Mouse (Mus musculus) forebrain, postnatal 0 days (tissue): ENCODE measurements around the gene Txnrd2. TPM values are rescaled to one million over a fixed set of nuclear protein-coding genes. Genes with fewer than 3 reads are reported as not detected.

Source experiments
- ATAC-seq: fragments of 200-750 bp; cut with Nextera tagmentation; 2 replicates; pipeline ENCODE4 v1.8.0; 2017; ENCODE audit warnings: mild to moderate bottlenecking, moderate library complexity
- DNase-seq: peaks from one replicate; pipeline ENCODE4 v3.0.0-alpha.2; 2015
- H3K27ac ChIP-seq: fragments of 300-500 bp; sonication (generic); 2 replicates; pipeline ENCODE4 v1.5.1; 2014; ENCODE audit warnings: low read depth, mild to moderate bottlenecking, antibody characterized with exemption, low read length, moderate library complexity, mixed read lengths
- H3K27me3 ChIP-seq: fragments of 300-500 bp; sonication (generic); 2 replicates; pipeline ENCODE4 v1.6.1; 2014; ENCODE audit warnings: mild to moderate bottlenecking, low read length, mixed read lengths; ENCODE audit not compliant: insufficient read depth
- H3K36me3 ChIP-seq: fragments of 300-500 bp; sonication (generic); 2 replicates; pipeline ENCODE4 v1.6.1; 2014; ENCODE audit warnings: mild to moderate bottlenecking, moderate library complexity; ENCODE audit not compliant: insufficient read depth
- H3K4me1 ChIP-seq: fragments of 300-500 bp; sonication (generic); 2 replicates; pipeline ENCODE4 v1.6.1; 2014; ENCODE audit warnings: antibody characterized with exemption; ENCODE audit not compliant: insufficient read depth
- H3K4me2 ChIP-seq: fragments of 300-500 bp; sonication (generic); 2 replicates; pipeline ENCODE4 v1.6.1; 2014; ENCODE audit warnings: low read depth, mild to moderate bottlenecking, moderate library complexity
- H3K4me3 ChIP-seq: fragments of 300-500 bp; sonication (generic); 2 replicates; pipeline ENCODE4 v1.5.1; 2014; ENCODE audit warnings: low read depth, low read length, mixed read lengths
- H3K9ac ChIP-seq: fragments of 300-500 bp; sonication (generic); 2 replicates; pipeline ENCODE4 v1.6.1; 2014; ENCODE audit warnings: mild to moderate bottlenecking
- H3K9me3 ChIP-seq: fragments of 300-500 bp; sonication (generic); 2 replicates; pipeline ENCODE4 v1.6.1; 2016; ENCODE audit warnings: low read length
- CTCF ChIP-seq: sonication (generic); IDR thresholded peaks from 2 replicates; pipeline ENCODE4 v1.5.1; 2016; ENCODE audit warnings: antibody characterized with exemption, control low read depth, low read depth
- WGBS: fragments of 180-500 bp; shearing (Covaris S2); extraction: QIAGEN DNeasy Blood & Tissue Kit; methylation state at CpG from one replicate; pipeline ENCODE4 v1.1.7; 2014; 5-methylcytosine and 5-hydroxymethylcytosine counted together
- polyA plus RNA-seq: library from polyadenylated mRNA; unstranded; fragments of >200 nt; fragmentation: Nextera tagmentation; extraction: Ambion mirVana; gene quantifications from 2 replicates; pipeline ENCODE4 v1.2.1, GENCODE M21; 2015
- total RNA-seq: library from RNA; depleted of rRNA; stranded (reverse); fragments of >200 nt; gene quantifications from 2 replicates; pipeline ENCODE4 v1.2.3, GENCODE M21; 2014

Txnrd2 gene
- total and polyA plus RNA-seq, 2 experiments from 2014 or later, result 9.7 to 34.4 TPM

DNA sequence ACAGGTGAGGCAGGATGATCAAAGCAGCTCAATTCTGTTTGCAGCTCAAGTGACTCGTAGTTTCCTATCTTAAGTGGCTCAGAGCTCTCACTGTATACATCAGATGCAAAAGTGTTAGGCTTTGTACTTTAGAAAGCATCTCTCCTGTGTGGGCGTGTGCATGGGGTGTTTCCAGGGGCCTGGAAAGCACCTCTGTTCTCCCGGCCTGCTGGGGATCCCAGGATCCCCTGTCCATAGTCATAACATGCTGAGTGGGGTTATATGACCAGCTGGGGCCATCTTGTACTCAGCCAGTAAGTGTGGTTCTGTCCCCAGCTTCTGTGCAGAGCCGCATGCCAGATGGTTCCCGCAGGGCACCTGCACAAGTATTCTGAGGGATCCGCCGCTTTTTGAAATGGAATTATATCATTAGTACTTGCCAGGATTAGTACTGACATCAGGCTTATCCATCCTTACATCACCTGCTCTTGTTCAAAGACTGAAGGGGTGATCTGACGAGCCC is 26.2 kb downstream of the Txnrd2 start:
- Histone ChIP-seq H3K36me3 (peaks cover 14% of the 10 kb centered on the region; the same call in 1 of the 2 replicates), H3K9me3 (no peaks in the 10 kb centered on the region), H3K27me3 (no peaks in the 10 kb centered on the region), H3K9ac (no peak overlapping the region), H3K4me2 (no peak overlapping the region), H3K4me1 (no peaks in the 10 kb centered on the region), H3K27ac (no peak overlapping the region), H3K4me3 (no peak overlapping the region)
- no peak for TF ChIP-seq CTCF
- DNase-seq (no peak), ATAC-seq (no peak)
- 71% methylated on average over 8 of the region's 8 CpGs for WGBS

DNA sequence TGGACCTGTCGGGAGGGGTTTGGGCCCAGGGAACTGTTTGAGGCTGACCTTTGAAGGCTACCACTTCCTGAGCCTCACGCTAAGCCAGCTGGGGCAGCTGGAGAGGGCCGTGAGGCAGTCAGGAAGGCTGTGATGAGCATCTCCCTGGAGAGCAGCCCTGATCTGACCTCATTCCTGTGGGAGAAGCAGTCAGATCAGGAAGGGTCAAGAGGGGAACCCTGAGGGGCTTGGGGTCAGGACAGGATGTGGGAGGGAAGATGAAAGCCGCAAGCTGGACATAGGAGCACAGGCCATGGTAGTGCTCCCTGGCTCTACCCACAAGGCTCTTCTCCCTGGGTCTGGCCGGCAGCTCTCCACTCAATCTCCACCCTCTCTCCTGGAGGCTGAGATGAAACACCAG is 27.7 kb downstream of the Txnrd2 start:
- ATAC-seq (no peak), DNase-seq (no peak)

DNA sequence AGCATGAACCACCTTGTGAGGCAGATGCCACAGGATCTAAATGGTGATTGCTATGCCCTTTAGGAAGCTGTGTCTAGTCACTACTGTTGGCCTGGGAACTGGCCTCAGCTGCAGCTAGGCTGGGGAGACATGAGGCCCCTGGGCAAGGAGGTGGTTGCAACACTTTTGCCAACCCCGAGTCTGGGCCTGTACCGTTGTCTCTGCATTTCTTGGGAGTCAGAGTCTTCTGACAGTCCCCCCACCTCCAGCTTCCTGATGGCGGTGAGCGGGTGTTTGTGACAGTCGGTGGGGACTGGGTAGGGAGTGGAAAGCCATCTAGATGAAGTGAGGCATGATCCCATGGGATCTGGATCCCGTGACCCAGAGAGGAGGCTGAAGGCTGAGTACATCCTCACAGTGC is 29.2 kb downstream of the Txnrd2 start:
- DNase-seq (no peak), ATAC-seq (no peak)
- Histone ChIP-seq H3K4me2 (no peak overlapping the region), H3K4me3 (no peak overlapping the region), H3K27ac (no peak overlapping the region), H3K4me1 (no peaks in the 10 kb centered on the region; the same call in 1 of the 2 replicates), H3K9me3 (no peaks in the 10 kb centered on the region), H3K36me3 (peaks cover 16% of the 10 kb centered on the region; the same call in 1 of the 2 replicates), H3K9ac (no peak overlapping the region), H3K27me3 (no peaks in the 10 kb centered on the region)
- no peak for TF ChIP-seq CTCF
- WGBS, result 88% methylated on average over 6 of the region's 6 CpGs

More for the DNA sequence above, 27.7 kb downstream of the Txnrd2 start:
- no peak for TF ChIP-seq CTCF
- Histone ChIP-seq H3K4me3 (no peak overlapping the region), H3K4me2 (no peak overlapping the region), H3K4me1 (no peaks in the 10 kb centered on the region), H3K27me3 (no peaks in the 10 kb centered on the region), H3K36me3 (peaks cover 19% of the 10 kb centered on the region; the same call in 1 of the 2 replicates), H3K9ac (no peak overlapping the region), H3K9me3 (no peaks in the 10 kb centered on the region), H3K27ac (no peak overlapping the region)
- WGBS, result 75% methylated on average over 5 of the region's 5 CpGs

DNA sequence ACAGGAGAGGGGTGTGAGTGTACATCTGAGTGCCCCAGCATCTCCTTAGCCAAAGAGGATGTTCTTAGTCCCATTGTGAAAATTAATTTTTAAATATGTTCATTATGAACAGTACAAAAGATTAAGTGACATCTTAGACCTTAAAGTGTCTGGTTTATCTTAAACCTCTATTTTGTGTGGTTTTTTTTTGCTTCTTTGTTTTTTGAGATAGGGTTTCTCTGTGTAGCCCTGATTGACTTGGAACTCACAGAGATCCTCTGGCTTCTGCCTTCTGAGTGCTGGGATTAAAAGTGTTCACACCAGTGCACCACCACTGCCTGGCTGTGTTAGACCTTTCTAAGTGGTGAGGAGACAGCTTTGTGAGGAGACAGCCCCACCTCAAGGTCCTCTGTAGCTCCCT is 32.5 kb downstream of the Txnrd2 start:
- no peak overlapping the region for H3K27ac ChIP-seq
- H3K4me2 ChIP-seq, result no peak overlapping the region
- no peaks in the 10 kb centered on the region for H3K27me3 ChIP-seq
- DNase-seq, result no peak
- no peaks in the 10 kb centered on the region for H3K9me3 ChIP-seq
- H3K4me3 ChIP-seq, result no peak overlapping the region
- no peaks in the 10 kb centered on the region; the same call in 1 of the 2 replicates for H3K4me1 ChIP-seq
- no peak for TF ChIP-seq CTCF
- no peak overlapping the region for H3K9ac ChIP-seq
- ATAC-seq, result no peak
- H3K36me3 ChIP-seq, result peaks cover 16% of the 10 kb centered on the region; the same call in 1 of the 2 replicates

- 21% methylated on average over 12 of the region's 12 CpGs for WGBS
- peak overlapping the region; percentile 26 for H3K4me2 ChIP-seq
- H3K4me3 ChIP-seq, result no peak overlapping the region
- DNase-seq (no peak), ATAC-seq (peak; percentile 46; the same call in 1 of the 2 replicates)
- H3K9ac ChIP-seq, result peak overlapping the region; percentile 33; the same call in 1 of the 2 replicates
- H3K27me3 ChIP-seq, result no peaks in the 10 kb centered on the region
- peaks cover 13% of the 10 kb centered on the region; the same call in 1 of the 2 replicates for H3K36me3 ChIP-seq
- TF ChIP-seq CTCF, result no peak
- H3K9me3 ChIP-seq, result no peaks in the 10 kb centered on the region
- no peak overlapping the region for H3K27ac ChIP-seq
- no peaks in the 10 kb centered on the region; the same call in 1 of the 2 replicates for H3K4me1 ChIP-seq
These were observed 33.3 kb downstream of the Txnrd2 start for GRCm38 (mm10) chr16:18459335-18459954.

GRCm38 (mm10) chr16:18459955-18460370 is 33.8 kb downstream of the Txnrd2 start:
- Histone ChIP-seq H3K9ac (peak overlapping the region; percentile 33; the same call in 1 of the 2 replicates), H3K4me3 (no peak overlapping the region)

DNA sequence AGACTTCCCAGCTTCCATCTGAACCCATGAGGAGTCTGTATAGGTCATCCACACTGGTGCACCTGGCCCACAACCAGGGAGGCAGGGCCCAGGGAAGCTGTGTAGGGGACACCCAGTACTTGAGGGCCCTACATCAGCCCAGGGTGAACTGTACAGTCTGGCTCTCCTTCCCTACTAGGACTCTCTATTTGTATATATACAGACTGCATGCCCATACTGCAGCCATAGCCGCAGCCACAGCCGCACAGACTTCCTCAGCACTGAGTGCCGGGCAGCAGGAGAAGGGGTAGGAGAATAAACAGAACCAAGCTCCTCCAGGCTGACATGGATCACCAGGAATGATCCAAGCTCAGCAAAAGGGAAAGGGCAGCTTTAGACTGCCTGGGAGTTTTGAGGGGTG is 34.6 kb downstream of the Txnrd2 start:
- no peaks in the 10 kb centered on the region for H3K27me3 ChIP-seq
- no peak overlapping the region for H3K4me2 ChIP-seq
- ATAC-seq (no peak), DNase-seq (no peak)
- no peak overlapping the region for H3K4me3 ChIP-seq
- H3K9ac ChIP-seq, result no peak overlapping the region
- TF ChIP-seq CTCF, result no peak
- 92% methylated on average over 3 of the region's 3 CpGs for WGBS
- no peaks in the 10 kb centered on the region for H3K9me3 ChIP-seq
- no peaks in the 10 kb centered on the region; the same call in 1 of the 2 replicates for H3K4me1 ChIP-seq
- H3K27ac ChIP-seq, result no peak overlapping the region
- peaks cover 11% of the 10 kb centered on the region; the same call in 1 of the 2 replicates for H3K36me3 ChIP-seq

More at GRCm38 (mm10) chr16:18459955-18460370, 33.8 kb downstream of the Txnrd2 start:
- no peaks in the 10 kb centered on the region for H3K9me3 ChIP-seq
- H3K27me3 ChIP-seq, result no peaks in the 10 kb centered on the region
- no peaks in the 10 kb centered on the region; the same call in 1 of the 2 replicates for H3K4me1 ChIP-seq
- ATAC-seq, result peak; percentile 86
- 5% methylated on average over 11 of the region's 11 CpGs for WGBS
- no peak for TF ChIP-seq CTCF
- peak; percentile 58 for DNase-seq
- no peak overlapping the region; the same call in 1 of the 2 replicates for H3K27ac ChIP-seq
- peak overlapping the region; percentile 26 for H3K4me2 ChIP-seq
- H3K36me3 ChIP-seq, result peaks cover 11% of the 10 kb centered on the region; the same call in 1 of the 2 replicates
